Mouse (Mus musculus) hematopoietic stem cell, adult 5-6 weeks (primary cell): ENCODE data around the gene Mfap2. TPM values are rescaled to one million over a fixed set of nuclear protein-coding genes. Genes with fewer than 3 reads are reported as not detected.

ENCODE experiments used
- ATAC-seq, 2 experiments: fragments of 125-278 bp in 1 of 2; replicated peaks in 1 of 2; 2 replicates each; pipeline ENCODE4 v1.8.0; 2016 to 2017; ENCODE audit warnings: inconsistent platforms in 2 of 2, mild to moderate bottlenecking in 2 of 2, moderate number of reproducible peaks in 2 of 2, low read depth in 1 of 2, moderate TSS enrichment in 1 of 2; ENCODE audit not compliant: low FRiP score in 2 of 2, poor library complexity in 2 of 2, severe bottlenecking in 2 of 2, insufficient read depth in 1 of 2, low TSS enrichment in 1 of 2
- total RNA-seq: library from RNA; stranded (forward); fragments of 172-1452, 232-1000 nt; gene quantifications from 2 replicates; pipeline ENCODE4 v1.2.3, GENCODE M21; 2017

Mfap2 gene
- not detected in 2 replicates for total RNA-seq

DNA sequence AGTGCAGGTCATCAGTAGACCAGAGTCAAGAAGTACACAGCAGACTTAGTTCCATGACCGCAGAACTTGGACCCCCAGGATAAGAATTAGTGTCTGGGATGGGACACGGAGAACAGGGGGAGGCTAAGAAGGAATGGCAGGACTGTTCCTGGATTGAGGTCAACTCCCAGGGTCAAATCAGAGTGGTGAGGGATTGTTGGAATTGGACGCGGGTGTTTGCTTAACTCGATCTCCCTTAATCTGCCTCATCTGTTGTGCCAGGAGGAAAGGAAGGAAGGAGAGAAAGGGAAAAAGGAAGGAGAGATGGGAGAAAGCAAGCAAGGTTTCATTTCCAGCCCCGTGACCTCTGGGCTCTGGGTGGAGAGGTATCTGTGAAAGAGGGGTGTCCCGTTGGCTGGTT is at the start of gene Mfap2:
Mfap2 (plus strand) TSS at position 301 of the 400 bp plus-strand sequence.
- ATAC-seq = no peak

DNA sequence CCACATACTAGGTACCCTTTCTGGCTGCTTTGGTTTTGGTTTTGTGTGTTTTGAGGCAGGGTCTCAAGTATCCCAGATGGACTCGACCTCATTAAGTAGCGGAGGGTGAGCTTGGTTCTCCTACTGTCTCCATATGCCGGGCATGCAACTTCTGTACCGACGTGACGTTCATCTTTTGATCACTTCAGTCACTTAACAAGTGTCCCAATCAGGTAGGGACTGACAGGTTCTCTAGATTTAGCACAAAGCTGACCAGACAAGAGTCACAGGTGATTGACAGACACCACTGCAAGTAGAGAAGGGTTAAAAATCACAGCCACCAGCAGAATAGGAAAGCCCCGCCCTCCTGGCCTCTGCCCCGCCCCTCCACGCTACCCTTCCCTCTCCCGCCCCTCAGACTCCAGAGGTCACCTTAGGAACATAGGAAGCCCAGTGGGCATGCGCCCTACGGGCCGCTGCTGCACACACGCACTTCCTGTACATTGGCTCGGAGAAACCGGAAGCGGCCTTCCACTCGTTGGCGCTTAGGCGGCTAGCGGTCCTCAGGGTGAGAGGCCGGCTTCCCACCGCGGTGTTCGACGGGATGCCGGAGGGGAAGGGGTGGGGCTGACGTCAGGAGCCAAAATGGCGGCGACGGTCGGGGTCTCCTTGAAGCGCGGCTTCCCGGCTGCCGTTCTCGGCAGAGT is 49.3 kb upstream of the Mfap2 start, which contains the start of gene Sdhb:
Sdhb (plus strand) TSS at position 423 of the 686 bp plus-strand sequence.
- peak; percentile 92 to 95 for ATAC-seq

DNA sequence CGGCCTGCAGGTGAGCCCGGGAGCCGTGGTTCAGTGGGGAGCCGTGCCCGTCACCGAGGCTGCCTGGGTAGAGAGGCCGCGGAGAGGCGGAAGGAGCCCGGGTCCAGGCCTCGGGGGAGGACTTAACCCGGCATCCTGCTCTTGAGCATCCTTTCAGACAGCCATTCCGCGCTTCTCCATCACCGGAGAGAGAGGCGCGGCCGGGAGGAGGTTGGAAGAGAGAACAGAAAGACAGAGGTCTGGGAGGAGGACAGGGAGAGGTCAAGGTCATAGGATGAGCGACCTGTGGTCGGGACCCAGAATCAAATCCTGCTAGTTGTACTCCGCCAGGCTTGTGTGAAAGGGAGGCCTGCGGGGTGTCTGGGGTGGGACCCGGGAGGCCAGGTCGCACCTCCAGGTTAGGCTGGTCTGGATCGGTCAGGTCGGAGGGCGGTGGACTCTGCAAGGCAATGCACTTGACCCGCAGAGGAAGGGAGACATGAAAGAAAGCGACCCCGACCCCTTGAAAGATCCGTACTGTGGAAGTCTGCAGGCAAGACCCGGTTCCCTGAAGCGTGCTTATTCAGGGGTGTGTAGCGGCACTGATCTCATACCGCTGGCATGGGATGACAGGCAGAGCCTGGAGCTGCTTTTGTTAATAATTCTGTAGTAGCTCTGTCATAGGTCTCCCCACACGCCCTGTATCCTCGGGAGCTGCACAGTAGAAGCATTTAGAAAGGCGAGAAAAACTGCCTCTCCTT is 48.6 kb upstream of the Mfap2 start:
- ATAC-seq = no peak; a peak in 1 of 4 replicates

DNA sequence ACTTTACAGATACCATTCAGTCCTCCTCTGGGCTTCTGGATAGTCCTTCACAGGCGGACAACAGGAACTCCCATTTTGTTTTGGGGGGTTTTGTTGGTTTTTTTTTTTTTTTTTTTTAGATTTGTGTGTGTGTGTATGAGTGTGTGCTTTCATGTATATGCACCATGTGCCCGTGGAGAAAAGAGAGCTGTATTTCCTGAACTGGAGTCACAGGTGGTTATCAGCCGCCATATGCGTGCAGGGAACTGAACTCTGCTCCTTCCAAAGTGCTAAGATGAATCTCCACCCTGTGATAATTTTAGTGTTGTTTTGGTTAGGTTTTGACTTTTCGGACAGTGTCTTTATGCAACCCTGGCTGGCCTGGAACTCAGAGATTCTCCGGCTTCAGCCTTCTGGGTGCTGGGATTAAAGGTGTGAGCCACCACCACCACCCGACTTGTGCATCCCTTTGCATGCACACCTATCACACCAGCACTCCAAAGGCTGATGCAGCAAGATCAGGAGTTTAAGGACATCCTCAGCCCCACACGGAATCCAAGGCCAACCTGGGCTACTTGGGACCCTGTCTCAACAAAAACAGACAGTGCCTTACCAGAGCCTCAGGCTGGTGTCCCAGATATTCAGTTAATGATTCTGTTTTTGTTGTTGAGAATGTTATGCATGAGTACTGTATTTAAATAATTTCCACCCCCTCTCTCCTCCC is 47.9 kb upstream of the Mfap2 start:
- no peak for ATAC-seq

DNA sequence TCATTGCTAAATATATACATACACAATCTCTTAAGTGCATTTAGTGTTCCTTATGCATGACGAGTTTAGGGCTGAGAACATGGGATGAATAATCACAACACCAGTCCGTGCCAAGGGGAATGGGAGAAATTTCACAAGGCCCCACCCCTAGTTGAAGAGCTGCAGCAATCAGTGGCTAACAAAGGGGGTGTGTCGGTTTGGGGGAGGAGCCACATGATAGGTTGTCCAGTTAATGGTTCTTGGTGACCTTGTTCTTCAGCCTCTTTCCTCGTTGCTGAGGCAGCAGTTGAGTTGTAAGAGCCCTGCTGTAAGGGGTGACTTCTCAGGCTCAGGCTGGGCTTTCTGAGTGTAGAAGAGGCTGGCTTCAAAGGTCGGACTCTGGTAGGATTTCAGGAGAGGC is 47.3 kb upstream of the Mfap2 start:
- no peak for ATAC-seq

DNA sequence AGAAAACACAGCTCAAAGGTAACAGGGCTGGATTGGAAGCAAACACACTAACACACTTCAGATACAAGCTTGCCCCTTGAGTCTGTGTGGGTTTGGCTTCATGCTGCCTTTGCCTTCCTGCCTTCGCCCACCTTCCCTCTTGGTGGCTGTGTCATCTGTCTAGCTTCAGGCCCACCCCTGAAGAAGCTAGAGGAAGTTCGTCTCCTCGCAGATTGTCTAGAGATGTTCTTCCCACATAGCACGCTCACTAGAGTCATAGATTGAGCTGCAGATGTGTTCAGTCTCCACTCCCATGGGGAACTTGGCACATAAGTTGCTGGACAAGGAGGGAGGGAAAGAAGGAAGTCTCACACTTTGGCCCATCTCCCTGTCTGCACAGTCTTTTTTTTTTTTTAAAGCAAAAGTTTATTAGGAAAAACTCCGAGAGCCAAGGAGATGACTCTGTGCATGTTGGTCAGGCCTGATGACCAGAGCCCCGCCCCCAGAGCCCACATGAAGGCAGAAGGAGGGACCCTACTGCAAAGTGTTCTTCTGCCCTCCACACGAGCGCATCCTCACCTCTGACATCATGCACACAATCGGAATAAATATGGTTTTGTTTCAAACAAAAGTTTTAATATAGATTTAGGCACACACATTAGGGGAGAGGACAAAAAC is 46.1 kb upstream of the Mfap2 start:
- no peak for ATAC-seq

DNA sequence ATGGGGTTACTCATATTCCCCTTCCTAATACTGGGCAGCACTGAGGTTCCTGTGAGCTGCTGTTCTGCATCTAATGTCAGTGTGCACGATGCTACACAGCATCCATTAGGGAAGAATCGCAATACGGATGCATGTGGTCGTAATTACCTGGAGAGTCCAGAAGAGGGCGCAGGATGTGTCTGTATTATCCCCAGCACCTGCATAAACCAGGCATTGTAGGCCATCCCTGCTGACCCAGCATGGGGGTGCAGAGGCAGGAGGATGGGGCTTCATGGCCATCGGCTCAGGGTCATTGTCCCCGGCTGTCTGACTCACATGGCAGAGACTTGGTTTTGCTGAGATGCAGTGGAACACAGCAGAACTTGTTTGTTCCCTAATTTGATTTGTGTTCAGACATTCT is 45.6 kb upstream of the Mfap2 start:
- peak; percentile 34 to 49; a peak in 3 of 4 replicates for ATAC-seq

DNA sequence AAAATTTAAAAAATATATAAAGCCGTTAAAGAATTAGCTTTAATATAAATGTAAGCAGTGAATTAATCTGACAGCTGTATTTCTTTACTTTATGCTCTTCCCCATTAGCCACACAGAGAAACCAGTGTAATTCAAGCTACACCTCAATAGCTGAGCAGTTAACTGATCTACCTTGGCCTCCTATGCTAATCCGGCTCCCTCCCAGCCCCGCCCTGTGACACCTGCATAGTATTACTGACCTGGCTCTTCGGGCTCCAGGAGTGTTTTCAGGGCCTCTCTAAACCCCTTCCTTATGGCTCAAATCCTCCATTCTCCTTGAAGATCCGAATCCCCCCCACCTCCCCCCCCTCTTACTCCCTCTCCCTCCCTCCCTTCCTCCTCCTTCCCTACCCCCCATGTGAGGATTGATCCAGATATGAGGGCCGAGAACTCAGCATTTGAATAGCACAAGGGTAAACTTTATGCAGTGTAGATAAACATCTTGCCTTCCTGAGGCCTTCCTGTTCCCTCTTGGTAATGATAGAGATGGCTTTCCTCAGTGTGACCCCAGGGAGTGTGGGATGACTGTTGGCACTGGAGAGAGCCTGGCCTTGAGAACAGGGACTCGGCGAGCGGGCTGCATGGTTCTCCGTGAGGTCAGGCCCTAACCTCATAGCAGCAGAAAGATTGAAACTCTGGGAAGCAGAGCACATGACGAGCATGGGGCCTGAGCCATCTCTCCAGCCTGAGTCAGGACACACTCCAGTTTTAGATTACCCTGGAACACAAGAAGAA is 42.6 kb upstream of the Mfap2 start:
- ATAC-seq = no peak

DNA sequence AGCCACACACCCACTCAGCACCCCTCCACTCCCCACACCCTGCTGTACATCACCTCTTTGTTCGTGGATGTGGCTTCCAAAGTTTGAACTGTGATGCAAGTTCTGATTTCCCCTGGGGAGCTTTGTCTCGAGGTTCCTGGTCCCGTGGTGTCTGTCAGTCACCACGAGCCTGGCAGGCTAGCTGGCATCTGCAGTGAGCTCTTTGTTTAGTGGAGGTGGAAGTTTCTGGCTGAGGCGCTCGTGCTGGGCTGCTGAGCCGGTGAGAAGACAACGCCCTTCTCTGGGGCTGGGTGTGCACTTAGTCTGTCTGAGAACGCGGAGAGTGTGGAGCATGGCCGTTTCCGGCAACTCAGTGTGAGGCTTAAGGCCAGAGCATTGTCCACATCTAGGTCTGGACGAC is 38.5 kb upstream of the Mfap2 start:
- ATAC-seq = no peak

DNA sequence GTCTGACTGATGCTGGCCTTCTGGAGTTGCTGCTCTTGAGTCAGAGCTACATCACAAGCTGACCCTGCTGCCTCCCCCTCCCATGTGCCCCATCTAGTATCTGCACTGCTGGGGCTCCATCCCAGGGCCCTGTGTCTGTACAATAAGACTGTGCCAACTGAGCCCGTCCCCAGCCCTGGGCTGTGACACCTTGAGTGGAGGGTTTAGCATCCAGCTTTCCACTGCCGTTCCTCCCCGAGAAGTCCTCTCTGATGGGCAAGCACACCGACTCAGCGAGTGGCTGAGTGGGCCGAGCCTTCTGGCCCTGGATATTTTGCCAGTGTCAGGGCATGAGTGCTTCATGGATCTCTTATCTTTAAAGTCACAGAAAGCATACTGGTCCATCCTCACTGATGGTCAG is 35.8 kb upstream of the Mfap2 start:
- ATAC-seq = no peak

DNA sequence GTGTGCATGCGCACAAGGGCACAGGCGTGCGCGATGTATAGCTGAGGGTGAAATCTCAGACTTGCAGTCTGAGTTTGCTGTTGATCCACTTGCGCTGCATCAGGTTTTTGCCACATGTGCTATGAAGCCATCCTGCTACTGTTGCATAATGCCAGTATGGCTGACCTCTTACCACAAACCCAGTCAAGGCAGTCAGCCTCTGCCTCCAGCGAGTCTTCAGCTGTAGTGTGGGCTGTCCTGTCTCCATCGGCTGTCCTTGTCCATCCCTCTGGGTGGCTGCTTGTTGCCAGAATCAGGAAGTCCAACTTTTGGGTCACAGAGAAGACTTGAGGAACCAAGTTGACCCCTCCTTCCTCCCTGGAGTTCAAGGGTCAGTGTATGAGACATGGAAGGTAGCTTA is 34.9 kb upstream of the Mfap2 start:
- ATAC-seq = peak in 1 of 2 experiments; percentile 13; a peak in 2 of 4 replicates

DNA sequence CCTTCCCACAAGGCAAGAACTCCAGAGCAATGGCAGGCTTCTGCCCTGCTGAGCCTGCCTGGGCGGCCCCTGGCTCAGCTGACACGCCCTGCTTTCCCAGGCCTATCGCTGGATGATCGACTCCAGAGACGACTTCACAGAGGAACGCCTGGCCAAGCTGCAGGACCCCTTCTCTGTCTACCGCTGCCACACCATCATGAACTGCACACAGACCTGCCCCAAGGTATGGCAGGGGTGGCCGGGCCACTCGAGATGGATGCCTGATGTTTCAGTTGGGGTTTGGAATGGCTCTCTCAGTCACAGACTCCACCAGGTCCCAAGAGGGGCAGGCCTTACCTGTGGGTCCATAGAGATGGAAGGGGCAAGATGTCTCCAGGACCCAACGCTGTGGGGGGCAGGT is 32.9 kb upstream of the Mfap2 start:
- ATAC-seq = no peak

DNA sequence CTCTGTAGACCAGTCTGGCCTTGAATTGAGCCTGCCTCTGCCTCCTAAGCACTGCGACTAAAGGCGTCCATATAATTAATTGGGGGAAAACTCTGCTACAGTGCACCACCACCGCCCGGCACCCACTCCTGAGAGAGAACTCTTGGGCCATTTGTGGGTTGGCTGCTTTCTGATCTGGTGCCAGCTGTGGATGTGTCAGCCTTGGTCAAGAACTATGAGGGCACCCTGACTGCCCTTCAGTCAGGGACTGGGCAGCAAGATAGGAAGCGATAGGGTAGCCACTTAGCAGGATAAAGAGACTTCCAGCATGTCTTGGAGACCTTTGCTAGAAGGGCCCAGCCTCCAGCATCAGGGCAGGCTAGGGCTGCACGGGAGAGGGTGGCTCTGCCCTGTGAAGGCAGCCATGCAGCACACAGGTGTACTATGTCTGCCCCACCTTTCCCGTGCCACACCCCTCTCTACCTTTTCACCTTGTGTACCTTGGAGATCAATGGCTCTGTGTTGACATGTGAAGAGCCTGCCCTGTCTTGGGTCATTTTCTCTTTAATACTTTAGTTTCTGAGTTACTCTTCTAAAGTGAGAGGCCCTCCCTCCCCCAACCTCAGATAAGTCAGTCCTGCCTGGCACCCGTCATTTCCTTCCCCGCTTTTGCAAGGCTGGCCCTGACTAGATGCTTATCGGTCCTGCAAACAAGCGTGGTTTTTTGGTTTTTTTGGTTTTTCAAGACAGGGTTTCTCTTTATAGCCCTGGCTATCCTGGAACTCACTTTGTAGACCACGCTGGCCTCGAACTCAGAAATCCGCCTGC is 32.1 kb upstream of the Mfap2 start:
- ATAC-seq = peak; percentile 49 to 57; a peak in 3 of 4 replicates

DNA sequence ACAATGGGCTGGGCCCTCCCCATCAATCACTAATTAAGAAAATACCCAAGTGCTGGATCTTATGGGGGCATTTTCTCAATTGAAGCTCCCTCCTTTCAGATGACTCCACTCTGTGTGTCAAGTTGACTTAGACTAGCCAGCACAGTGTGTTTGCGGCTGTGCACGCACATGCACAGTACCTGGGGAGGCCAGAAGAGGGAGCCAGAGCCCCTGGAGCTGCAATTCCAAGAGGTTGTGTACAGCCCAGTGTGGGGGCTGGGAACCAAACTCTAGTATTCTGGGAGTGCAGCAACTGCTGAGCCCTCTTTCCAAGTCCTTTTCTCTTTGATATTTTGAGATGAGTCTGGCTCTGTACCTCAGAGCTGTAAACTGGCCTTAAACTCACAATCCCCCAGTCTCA is 28.6 kb upstream of the Mfap2 start:
- no peak for ATAC-seq

DNA sequence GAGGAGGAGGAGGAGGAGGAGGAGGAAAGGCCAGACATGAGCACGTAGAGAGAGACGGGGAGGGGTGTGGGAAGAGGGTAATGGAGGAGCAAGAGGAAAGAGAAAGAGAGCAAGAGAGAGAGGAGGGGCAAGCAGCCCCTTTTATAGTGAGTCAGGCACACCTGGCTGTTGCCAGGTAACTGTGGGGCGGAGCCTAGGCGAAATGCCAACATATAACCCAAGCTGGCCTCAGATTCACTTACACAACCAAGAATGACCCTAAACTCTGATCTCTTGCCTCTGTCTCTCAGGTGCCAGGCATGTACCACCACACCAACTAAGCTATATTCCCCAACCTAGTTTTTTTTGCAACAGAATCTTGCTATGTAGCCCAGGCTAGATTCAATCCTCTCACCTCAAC is 27.4 kb upstream of the Mfap2 start:
- no peak for ATAC-seq

DNA sequence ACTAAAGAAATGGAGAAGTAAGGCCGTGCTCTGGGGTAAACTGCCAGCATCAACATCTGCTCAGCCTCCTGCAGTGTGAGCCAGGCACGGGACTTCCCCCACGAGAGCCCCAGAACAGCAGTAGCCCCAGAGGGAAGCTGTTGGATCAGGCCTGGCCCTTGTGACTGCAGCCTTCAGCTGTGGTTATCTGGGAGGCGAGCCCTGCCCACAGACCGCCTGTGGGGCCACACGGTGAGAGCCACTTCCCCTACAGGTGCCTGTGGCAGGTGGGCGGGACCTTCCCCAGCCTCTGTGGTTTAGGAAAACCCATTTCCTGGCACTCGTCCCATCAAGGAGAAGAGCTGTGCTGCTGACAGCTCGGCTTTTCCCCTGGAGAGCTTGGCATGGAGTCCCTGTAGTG is 26.8 kb upstream of the Mfap2 start:
- ATAC-seq = peak; percentile 90 to 92
